Mouse (Mus musculus) thymus, postnatal 4 days (tissue): ENCODE measurements around the gene F11r.
"Not testable (repeated sequence)": the region's sequence is repeated elsewhere in the genome, so short reads cannot be mapped to it uniquely, and the experiment has no call there.

Experiments
- DNase-seq: peaks from one replicate; pipeline ENCODE4 v3.0.0; 2021

Gene F11r

GRCm38 (mm10) chr1:171471941-171472340 lies 34.6 kb downstream of the F11r start:
- not testable (repeated sequence) for DNase-seq

DNA sequence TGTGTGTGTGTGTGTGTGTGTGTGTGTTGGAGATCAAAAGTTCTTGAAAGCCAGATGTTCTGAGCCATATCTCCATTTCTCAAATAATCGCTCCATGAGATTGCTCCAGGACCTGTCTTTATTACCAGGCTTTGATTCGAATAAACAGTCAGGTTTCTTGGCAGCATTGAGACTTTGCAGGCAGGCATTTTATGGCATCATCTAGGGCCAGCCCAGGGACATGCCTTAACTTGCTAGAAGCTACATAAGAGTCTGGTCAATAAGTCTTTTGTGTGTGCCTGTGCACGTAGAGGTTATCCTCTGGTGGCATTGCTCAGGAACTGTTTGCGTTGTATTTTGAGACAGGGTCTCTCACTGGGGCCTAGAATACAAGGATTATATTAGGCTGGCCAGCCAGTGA lies 36.2 kb downstream of the F11r start:
- DNase-seq, result no peak

DNA sequence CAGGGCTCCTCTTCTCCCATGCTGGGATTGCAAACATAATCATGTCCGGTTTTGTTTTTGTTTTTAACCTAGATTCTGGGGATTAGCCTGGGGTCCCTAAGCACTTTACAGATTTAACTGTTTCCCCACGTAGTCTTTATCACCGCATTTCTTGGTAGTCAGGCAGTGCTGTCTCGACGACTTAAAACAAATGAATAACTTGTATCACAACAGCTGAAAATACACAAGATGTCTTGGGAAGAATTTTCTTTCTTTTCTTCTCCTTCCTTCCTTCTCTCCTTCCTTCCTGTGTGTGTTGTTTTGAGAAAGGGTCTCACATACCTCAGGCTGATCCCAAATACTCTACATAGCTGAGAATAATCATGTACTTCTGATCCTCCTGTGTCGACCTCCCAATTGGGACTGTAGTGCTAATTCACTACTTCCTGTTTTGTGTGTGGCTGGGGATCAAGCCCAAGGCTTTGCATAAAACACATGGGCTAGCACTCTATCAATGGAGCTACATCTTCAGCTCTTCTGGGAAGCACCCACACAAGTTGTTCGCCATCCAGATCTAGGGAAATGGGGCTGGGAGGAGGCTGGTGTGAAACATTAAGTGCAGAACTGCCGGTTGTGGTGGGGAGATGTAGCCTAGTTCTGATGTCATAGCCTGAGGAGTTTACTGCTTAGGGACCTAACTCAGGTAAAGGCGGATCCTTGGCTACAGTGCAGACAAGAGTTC lies 36.7 kb downstream of the F11r start:
- no peak for DNase-seq

- DNase-seq, result no peak
Measured at GRCm38 (mm10) chr1:171477123-171477522, 39.8 kb downstream of the F11r start.

- peak; percentile 54 for DNase-seq
Measured at GRCm38 (mm10) chr1:171477758-171478545, 40.6 kb downstream of the F11r start.

- peak; percentile 80 for DNase-seq
Measured at GRCm38 (mm10) chr1:171478968-171479367, 41.6 kb downstream of the F11r start.

DNA sequence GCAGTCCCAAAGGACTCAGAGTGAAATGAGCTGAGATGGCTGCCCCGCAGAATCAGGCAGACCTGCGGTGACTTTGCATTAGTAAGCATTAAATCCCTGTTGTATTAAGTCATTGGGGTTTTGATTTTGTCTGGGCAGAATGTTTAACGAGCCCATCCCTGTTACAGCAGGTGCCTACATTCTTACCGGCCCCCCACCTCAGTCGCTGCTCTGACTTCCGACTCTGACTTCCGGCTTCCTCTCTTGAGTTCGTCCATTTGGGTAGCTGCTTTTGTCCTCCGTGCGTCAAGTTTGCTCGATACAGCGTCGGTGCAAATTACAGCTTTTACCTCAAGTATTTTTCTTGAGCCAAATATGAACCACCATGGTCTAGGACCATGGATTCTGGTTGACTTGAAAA lies 56.9 kb downstream of the F11r start:
- DNase-seq, result no peak

DNA sequence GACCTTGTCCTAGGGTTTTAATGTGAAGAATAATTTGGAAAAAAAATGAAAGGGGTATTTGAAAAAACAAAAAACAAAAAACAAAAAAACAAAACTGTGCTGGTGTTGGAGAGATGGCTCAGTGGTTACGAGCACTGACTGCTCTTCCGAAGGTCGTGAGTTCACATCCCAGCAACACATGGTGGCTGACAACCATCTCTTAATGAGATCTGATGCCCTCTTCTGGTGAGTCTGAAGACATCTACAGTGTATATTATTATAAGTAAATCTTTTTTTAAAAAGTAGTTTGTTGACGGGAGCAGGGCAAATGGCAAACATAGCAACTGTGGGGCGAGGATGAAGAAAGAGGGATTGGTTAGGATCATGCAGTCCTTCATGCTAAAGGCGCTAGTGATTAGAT lies 58.0 kb downstream of the F11r start:
- no peak for DNase-seq

DNA sequence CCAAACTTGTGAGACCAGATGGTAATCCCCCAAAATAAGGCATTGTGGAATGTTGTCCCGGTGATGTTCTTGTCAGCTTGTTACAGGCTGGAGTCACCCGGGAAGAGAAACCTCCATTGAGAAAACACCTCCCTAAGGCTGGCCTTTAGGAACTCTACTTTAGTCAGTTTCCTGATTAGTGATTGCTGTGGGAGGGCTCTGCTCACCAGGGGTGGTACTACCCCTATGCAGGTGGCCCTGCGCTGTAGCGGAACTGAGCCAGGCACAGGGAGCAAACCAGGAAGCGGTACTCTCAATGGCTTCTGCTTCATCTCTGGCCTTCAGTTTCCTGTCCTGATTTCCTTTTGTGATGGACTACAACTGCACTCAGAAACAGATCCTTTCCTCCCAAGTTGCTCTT lies 62.5 kb downstream of the F11r start:
- no peak for DNase-seq

- DNase-seq, result no peak
Measured at GRCm38 (mm10) chr1:171501016-171501610, 63.8 kb downstream of the F11r start.

DNA sequence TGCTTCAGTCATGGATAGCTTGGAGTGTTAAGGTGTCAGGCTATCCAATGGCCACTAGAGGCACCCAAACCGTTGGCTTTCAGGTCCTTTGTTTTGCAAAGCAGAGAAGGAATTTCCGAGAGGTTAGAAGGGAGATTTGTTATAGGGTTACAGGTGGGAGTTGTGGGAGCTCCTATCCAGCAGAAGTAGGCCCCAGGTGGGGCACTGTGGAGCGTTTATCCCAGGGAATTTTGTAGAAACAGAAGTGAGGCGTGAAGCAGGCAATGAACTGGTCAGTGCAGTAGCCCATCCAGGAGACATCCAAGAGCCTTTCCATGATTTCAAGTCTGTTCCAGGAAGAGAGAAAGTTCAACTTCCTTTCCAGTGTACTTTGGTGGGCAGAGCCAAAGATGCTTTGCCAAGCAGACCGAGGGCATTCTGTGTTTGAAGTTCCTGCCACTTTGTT lies 64.3 kb downstream of the F11r start:
- DNase-seq, result peak; percentile 29

GRCm38 (mm10) chr1:171502388-171503249 lies 65.3 kb downstream of the F11r start:
- peak; percentile 67 for DNase-seq

GRCm38 (mm10) chr1:171503250-171503591 lies 65.9 kb downstream of the F11r start, which contains the start of gene Alyref2:
Gene Alyref2, plus strand, starts transcription at chr1:171503478.
- DNase-seq, result peak; percentile 95

- DNase-seq, result peak; percentile 81
Measured at GRCm38 (mm10) chr1:171503592-171504291, 66.4 kb downstream of the F11r start.

DNA sequence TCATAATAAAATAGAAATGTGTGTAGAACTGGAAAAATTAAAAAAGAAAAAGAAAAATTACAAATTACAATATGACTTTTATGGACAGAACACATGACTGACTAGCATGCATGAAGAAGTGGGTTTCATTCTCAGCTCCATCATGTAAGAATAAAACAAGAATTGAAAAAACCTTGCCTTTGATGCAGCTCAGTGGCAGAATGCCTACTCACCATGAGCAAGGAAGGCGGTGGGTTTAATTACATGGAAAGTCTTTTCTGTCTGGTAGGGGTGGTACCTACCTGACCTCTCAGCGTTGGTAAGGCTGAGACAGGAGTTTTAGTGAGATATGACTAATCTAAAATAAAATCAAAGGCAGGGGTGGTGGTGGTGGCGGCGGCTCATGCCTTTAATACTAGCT lies 67.3 kb downstream of the F11r start:
- DNase-seq, result no peak

- DNase-seq, result no peak
Measured at GRCm38 (mm10) chr1:171513234-171513633, 75.9 kb downstream of the F11r start.

GRCm38 (mm10) chr1:171513760-171514159 lies 76.4 kb downstream of the F11r start:
- no peak for DNase-seq
